Comparison of ENCODE assay signal across 13 mouse cellular contexts in the genomic region with DNA sequence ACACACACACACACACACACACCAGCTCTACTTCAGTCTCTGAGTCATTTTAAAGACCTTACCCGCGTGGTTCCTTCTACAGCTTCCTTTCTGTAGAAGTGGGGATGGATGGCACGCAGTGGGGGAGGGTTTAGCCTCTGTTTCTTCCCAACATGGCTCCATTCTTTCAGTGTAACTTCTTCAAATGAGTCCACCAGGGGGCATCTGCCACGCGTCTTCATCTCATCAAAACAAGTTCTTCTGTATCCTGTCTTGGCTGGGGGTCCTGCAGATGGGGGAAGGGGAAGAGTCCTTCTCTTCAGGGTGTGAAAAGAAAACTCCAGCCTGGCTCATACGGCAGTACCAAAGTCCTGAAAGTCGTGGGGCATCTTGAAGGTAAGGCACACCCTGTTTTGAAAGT. TPM values are rescaled to one million over a fixed set of nuclear protein-coding genes. Genes with fewer than 3 reads are reported as not detected.
DNase-seq lines count a peak whose midpoint lies in the region; ATAC-seq and TF ChIP-seq lines count a peak whose summit lies in the region.
"Had no signal": no experiment of that assay in that cellular context is flagged by ENCODE, and none has a peak within 500 bp of the region (broad histone marks: within the 10 kb centered on the region; RNA-seq: fewer than 3 reads in every experiment).

No protein-coding gene starts in this region.

- H3K4me3 ChIP-seq in layer of hippocampus, adult 2 months = no peak overlapping the region
- H3K4me3 ChIP-seq in CH12.LX (replicated peaks in 1 of 3; ENCODE audit: low read depth in 2 of 3, low read length in 2 of 3, poor library complexity in 1 of 3) = no peak overlapping the region
- no peak overlapping the region for H3K4me3 ChIP-seq in intestine, postnatal 0 days (ENCODE audit: low read depth, low read length)
- H3K4me3 ChIP-seq: gastrocnemius, adult 2 months had no signal

- no peak overlapping the region for H3K4me2 ChIP-seq in CH12.LX (ENCODE audit: insufficient read depth, low read depth, poor library complexity, severe bottlenecking)
- H3K4me2 ChIP-seq in intestine, postnatal 0 days (replicated peaks; ENCODE audit: low read depth) = no peak overlapping the region

- no peaks in the 10 kb centered on the region for H3K79me2 ChIP-seq in CH12.LX (replicated peaks; ENCODE audit: control insufficient read depth, extremely low read depth, insufficient read depth, poor library complexity, severe bottlenecking)

- WGBS in intestine, postnatal 0 days = 50% methylated on average over 7 of the region's 7 CpGs

- no peaks in the 10 kb centered on the region for H3K36me3 ChIP-seq in CH12.LX (replicated peaks in 1 of 2; ENCODE audit: control insufficient read depth in 1 of 2, insufficient read depth in 1 of 2, low read length in 1 of 2)
- H3K36me3 ChIP-seq in intestine, postnatal 0 days (ENCODE audit: control insufficient read depth, insufficient read depth) = no peaks in the 10 kb centered on the region

- peaks cover under 1% of the 10 kb centered on the region for H3K27me3 ChIP-seq in CH12.LX (replicated peaks)
- H3K27me3 ChIP-seq in intestine, postnatal 0 days (replicated peaks; ENCODE audit: control insufficient read depth, insufficient read depth, low read length) = 0 out of 2 replicates have a peak, but pooled peaks cover 6% of the 10 kb centered on the region

- H3K9ac ChIP-seq in CH12.LX (ENCODE audit: insufficient read depth, low read depth) = no peak overlapping the region
- H3K9ac ChIP-seq in intestine, postnatal 0 days (ENCODE audit: low read depth, low read length) = no peak overlapping the region

- ATAC-seq in intestine, postnatal 0 days = no peak

- peak; percentile 19 for TF ChIP-seq RAD21 in CH12.LX (IDR thresholded peaks at IDR 0.05; ENCODE audit: low read depth, low read length)

- no peak for DNase-seq in layer of hippocampus, adult 2 months (ENCODE audit: low spot score in 2 of 2)
- no peak for DNase-seq in layer of hippocampus, adult 18-20 months (ENCODE audit: low spot score in 2 of 2)
- peak; percentile 57 for DNase-seq in CD4-positive helper T cell, adult 2 months (ENCODE audit: low read depth, low spot score)
- DNase-seq in CH12.LX (ENCODE audit: extremely low read depth) = peak; percentile 49
- DNase-seq in spleen, postnatal 4 days (ENCODE audit: low spot score in 2 of 2) = no peak
- no peak for DNase-seq in left cerebral cortex, postnatal 25 days (ENCODE audit: low spot score in 2 of 2)
- DNase-seq: gastrocnemius, adult 2 months; heart, postnatal 14 days; right cerebral cortex, postnatal 14 days had no signal

- TF ChIP-seq POLR2A in CH12.LX (IDR thresholded peaks at IDR 0.05; ENCODE audit: low read depth, low read length) = no peak

- H3K9me3 ChIP-seq in CH12.LX (replicated peaks; ENCODE audit: low read length) = peaks cover 7% of the 10 kb centered on the region
- H3K9me3 ChIP-seq in intestine, postnatal 0 days (ENCODE audit: control insufficient read depth) = no peaks in the 10 kb centered on the region

- dilution Hi-C loops in CH12.LX (cut with MboI; ENCODE audit: extremely low pct_ligation_motif_present, extremely low pct_unique_long_range_greater_than_20kb, low sequenced_read_pairs) = no loop called here

- peaks cover 3 to 18% of the 10 kb centered on the region in 2 experiments; a peak in 3 of 4 replicates for H3K4me1 ChIP-seq in CH12.LX (ENCODE audit: control insufficient read depth in 1 of 2, insufficient read depth in 2 of 2)
- no peaks in the 10 kb centered on the region for H3K4me1 ChIP-seq in intestine, postnatal 0 days (replicated peaks; ENCODE audit: control insufficient read depth, insufficient read depth, low read length)

- TF ChIP-seq EP300 in CH12.LX (IDR thresholded peaks at IDR 0.05; ENCODE audit: low read length) = no peak

- no peak overlapping the region for H3K27ac ChIP-seq in layer of hippocampus, adult 2 months
- no peak overlapping the region for H3K27ac ChIP-seq in CH12.LX (ENCODE audit: insufficient read depth, low read depth)
- H3K27ac ChIP-seq in intestine, postnatal 0 days (ENCODE audit: low read depth, low read length) = no peak overlapping the region
- H3K27ac ChIP-seq: gastrocnemius, adult 2 months had no signal

- peak; percentile 27; the same call in 1 of the 2 replicates for TF ChIP-seq CTCF in layer of hippocampus, adult 2 months (conservative IDR thresholded peaks at IDR 0.05)
- TF ChIP-seq CTCF in CH12.LX (conservative IDR thresholded peaks at IDR 0.05 in 1 of 2, IDR thresholded peaks at IDR 0.05 in 1 of 2; ENCODE audit: low read depth in 2 of 2, low read length in 2 of 2) = peak in 1 of 2 experiments; percentile 59; a peak in 2 of 4 replicates
- peak; percentile 55 for TF ChIP-seq CTCF in intestine, postnatal 0 days (IDR thresholded peaks at IDR 0.05; ENCODE audit: low read depth)

- intact Hi-C loops in left cerebral cortex, postnatal 25 days (cut with DNase I) = no loop called here

- in situ Hi-C loops in CH12.LX (cut with MboI; ENCODE audit: low pct_ligation_motif_present, low pct_unique_long_range_greater_than_20kb, low sequenced_read_pairs) = no loop called here

TF ChIP-seq in CH12.LX, 34 proteins besides CTCF, POLR2A, EP300 and RAD21:
- TF ChIP-seq CHD2 (IDR thresholded peaks at IDR 0.05; ENCODE audit: low read length) (no peak), USF1 (IDR thresholded peaks at IDR 0.05; ENCODE audit: low read depth, low read length) (no peak), ETS1 (conservative IDR thresholded peaks at IDR 0.05; ENCODE audit: low read depth, low read length) (no peak), SMC3 (IDR thresholded peaks at IDR 0.05; ENCODE audit: low read depth, low read length) (peak; percentile 49), MYC (IDR thresholded peaks at IDR 0.05; ENCODE audit: low read depth, low read length) (no peak)

RNA-seq across cellular contexts. Expression of a gene that starts 0.3 kb away (rescaled TPM):
- total RNA-seq in layer of hippocampus, adult 2 months (2021) = not detected
- total RNA-seq in layer of hippocampus, adult 18-20 months (2021) = not detected
- total RNA-seq in CH12.LX (2012; rRNA removed) = not detected in 2 replicates
- total RNA-seq in CH12.LX (2014; rRNA removed) = 0.17 TPM in 1 of 2 replicates, not detected in the other
- polyA plus RNA-seq in CH12.LX (2012; ENCODE audit: insufficient read length, low read depth) = not detected in 2 replicates
- 0.07 TPM in 1 of 2 replicates, not detected in the other for polyA plus RNA-seq in intestine, postnatal 0 days (2015; fragmentation: Nextera tagmentation; extraction: Ambion mirVana)
- not detected for total RNA-seq in left cerebral cortex, postnatal 25 days (2021)
- total RNA-seq: gastrocnemius, adult 2 months; heart, postnatal 14 days had no signal
- polyA plus RNA-seq: large intestine, adult 2 months; neural tube, embryonic 14.5 days had no signal

RNA-seq across cellular contexts. Expression of a gene that starts 26.7 kb away (rescaled TPM):
- 10 to 100 TPM; 25.5 to 27.7 TPM for total RNA-seq in layer of hippocampus, adult 2 months (2021)
- total RNA-seq in layer of hippocampus, adult 18-20 months (2021) = 10 to 100 TPM; 22.8 to 24.6 TPM
- total RNA-seq in CH12.LX (2012; rRNA removed) (15.5 and 20.2 TPM in 2 replicates), CH12.LX (2014; rRNA removed) (10.1 and 11.2 TPM in 2 replicates)
- 15.2 and 16.3 TPM in 2 replicates for polyA plus RNA-seq in CH12.LX (2012; ENCODE audit: insufficient read length, low read depth)
- 8.0 and 8.2 TPM in 2 replicates for polyA plus RNA-seq in intestine, postnatal 0 days (2015; fragmentation: Nextera tagmentation; extraction: Ambion mirVana)
- total RNA-seq in left cerebral cortex, postnatal 25 days (2021) = 10 to 100 TPM; 21.8 to 23.7 TPM

RNA-seq across cellular contexts. Expression of a gene that starts 37.6 kb away (rescaled TPM):
- not detected for total RNA-seq in layer of hippocampus, adult 2 months (2021)
- total RNA-seq in layer of hippocampus, adult 18-20 months (2021) = under 1 TPM in 1 of 2 experiments, not detected in 1; 0.37 TPM
- total RNA-seq in CH12.LX (2012; rRNA removed) (0.21 TPM in 1 of 2 replicates, not detected in the other), CH12.LX (2014; rRNA removed) (0.19 TPM in 1 of 2 replicates, not detected in the other)
- polyA plus RNA-seq in CH12.LX (2012; ENCODE audit: insufficient read length, low read depth) = not detected in 2 replicates
- polyA plus RNA-seq in intestine, postnatal 0 days (2015; fragmentation: Nextera tagmentation; extraction: Ambion mirVana) = 0.13 TPM in 1 of 2 replicates, not detected in the other
- under 1 TPM in 1 of 2 experiments, not detected in 1; 0.46 TPM for total RNA-seq in left cerebral cortex, postnatal 25 days (2021)
- polyA plus RNA-seq: large intestine, adult 2 months; limb, embryonic 11.5 days; neural tube, embryonic 14.5 days had no signal

RNA-seq across cellular contexts. Expression of a gene that starts 50.3 kb away (rescaled TPM):
- under 1 TPM; 0.27 to 0.41 TPM for total RNA-seq in layer of hippocampus, adult 2 months (2021)
- total RNA-seq in layer of hippocampus, adult 18-20 months (2021) = under 1 TPM in 1 of 2 experiments, not detected in 1; 0.25 TPM
- 36.8 and 46.9 TPM in 2 replicates for total RNA-seq in CH12.LX (2012; rRNA removed)
- total RNA-seq in CH12.LX (2014; rRNA removed) = 38.4 and 40.8 TPM in 2 replicates
- polyA plus RNA-seq in CH12.LX (2012; ENCODE audit: insufficient read length, low read depth) = 45.9 and 55.2 TPM in 2 replicates
- polyA plus RNA-seq in intestine, postnatal 0 days (2015; fragmentation: Nextera tagmentation; extraction: Ambion mirVana) = 3.7 and 4.2 TPM in 2 replicates
- under 1 TPM in 1 of 2 experiments, not detected in 1; 0.32 TPM for total RNA-seq in left cerebral cortex, postnatal 25 days (2021)
- total RNA-seq: gastrocnemius, adult 2 months had no signal

RNA-seq across cellular contexts. Expression of a gene that starts 50.5 kb away (rescaled TPM):
- total RNA-seq in layer of hippocampus, adult 2 months (2021) = 10 to 100 TPM; 60.8 to 66.0 TPM
- 10 to 100 TPM; 74.4 to 79.3 TPM for total RNA-seq in layer of hippocampus, adult 18-20 months (2021)
- total RNA-seq in CH12.LX (2012; rRNA removed) (104 and 114 TPM in 2 replicates), CH12.LX (2014; rRNA removed) (128 and 139 TPM in 2 replicates)
- polyA plus RNA-seq in CH12.LX (2012; ENCODE audit: insufficient read length, low read depth) = 86.6 and 95.2 TPM in 2 replicates
- polyA plus RNA-seq in intestine, postnatal 0 days (2015; fragmentation: Nextera tagmentation; extraction: Ambion mirVana) = 148 and 158 TPM in 2 replicates
- total RNA-seq in left cerebral cortex, postnatal 25 days (2021) = 10 to 100 TPM; 72.1 to 74.6 TPM

Comparison
In these comparisons a context has a peak if more than half of its experiments do, and no peak if none do; other contexts are left out.
1. DNase-seq: peak in CD4-positive helper T cell, adult 2 months (single experiment) and CH12.LX (single experiment); none in layer of hippocampus, adult 2 months (0 of 2), layer of hippocampus, adult 18-20 months (0 of 2), spleen, postnatal 4 days (0 of 2) and left cerebral cortex, postnatal 25 days (0 of 2).